Mouse (Mus musculus) lung, postnatal 0 days (tissue): ENCODE data around the gene Cep152. TPM values are rescaled to one million over a fixed set of nuclear protein-coding genes. Genes with fewer than 3 reads are reported as not detected.

Source experiments
- ATAC-seq: fragments of 200-750 bp; cut with Nextera tagmentation; 2 replicates; pipeline ENCODE4 v1.8.0; 2017; ENCODE audit warnings: moderate library complexity
- DNase-seq: peaks from one replicate; pipeline ENCODE4 v3.0.0-alpha.2; 2016; ENCODE audit warnings: low spot score
- H3K27ac ChIP-seq: fragments of 300-500 bp; sonication (generic); 2 replicates; pipeline ENCODE4 v1.5.1; 2014; ENCODE audit warnings: antibody characterized with exemption, mild to moderate bottlenecking, low read length, mixed read lengths
- H3K27me3 ChIP-seq: fragments of 300-500 bp; sonication (generic); replicated peaks from 2 replicates; pipeline ENCODE4 v1.6.1; 2014; ENCODE audit warnings: low read length, mixed read lengths; ENCODE audit not compliant: insufficient read depth
- H3K36me3 ChIP-seq: fragments of 300-500 bp; sonication (generic); 2 replicates; pipeline ENCODE4 v1.6.1; 2014; ENCODE audit warnings: low read length, mixed read lengths; ENCODE audit not compliant: insufficient read depth
- H3K4me1 ChIP-seq: fragments of 300-500 bp; sonication (generic); 2 replicates; pipeline ENCODE4 v1.6.1; 2014; ENCODE audit warnings: antibody characterized with exemption, low read depth, low read length, mixed read lengths; ENCODE audit not compliant: insufficient read depth
- H3K4me2 ChIP-seq: fragments of 300-500 bp; sonication (generic); replicated peaks from 2 replicates; pipeline ENCODE4 v1.6.1; 2014; ENCODE audit warnings: low read depth, mild to moderate bottlenecking, low read length, moderate library complexity, mixed read lengths
- H3K4me3 ChIP-seq: fragments of 300-500 bp; sonication (generic); 2 replicates; pipeline ENCODE4 v1.5.1; 2014; ENCODE audit warnings: low read depth, low read length
- H3K9ac ChIP-seq: fragments of 300-500 bp; sonication (generic); replicated peaks from 2 replicates; pipeline ENCODE4 v1.6.1; 2014; ENCODE audit warnings: low read depth, mild to moderate bottlenecking
- H3K9me3 ChIP-seq: fragments of 300-500 bp; sonication (generic); 2 replicates; pipeline ENCODE4 v1.6.1; 2016; ENCODE audit warnings: low read length, mixed read lengths
- CTCF ChIP-seq: IDR thresholded peaks from 2 replicates; pipeline ENCODE4 v1.5.1; 2016; ENCODE audit warnings: antibody characterized with exemption, mild to moderate bottlenecking
- EP300 ChIP-seq: IDR thresholded peaks from 2 replicates; pipeline ENCODE4 v1.6.1; 2016; ENCODE audit warnings: antibody characterized with exemption, mild to moderate bottlenecking, control low read depth
- WGBS: fragments of 180-500 bp; shearing (Covaris S2); extraction: QIAGEN DNeasy Blood & Tissue Kit; methylation state at CpG from one replicate; pipeline ENCODE4 v1.1.7; 2014; 5-methylcytosine and 5-hydroxymethylcytosine counted together
- polyA plus RNA-seq: library from polyadenylated mRNA; unstranded; fragments of >200 nt; fragmentation: Nextera tagmentation; extraction: Ambion mirVana; gene quantifications from 2 replicates; pipeline ENCODE4 v1.2.1, GENCODE M21; 2015

Gene Cep152
- polyA plus RNA-seq, 1 experiment from 2014 or later = 1.3 TPM

- no peak for TF ChIP-seq CTCF
- no peak for TF ChIP-seq EP300
- Histone ChIP-seq H3K9ac (no peak overlapping the region), H3K4me3 (no peak overlapping the region), H3K27me3 (no peaks in the 10 kb centered on the region), H3K9me3 (no peaks in the 10 kb centered on the region), H3K4me2 (no peak overlapping the region), H3K27ac (no peak overlapping the region), H3K36me3 (0 out of 2 replicates have a peak, but pooled peaks cover 5% of the 10 kb centered on the region), H3K4me1 (no peaks in the 10 kb centered on the region)
- DNase-seq = peak; percentile 38
- ATAC-seq = no peak
- 64% methylated on average over 19 of the region's 19 CpGs for WGBS
Measured at GRCm38 (mm10) chr2:125558634-125559589, 66.0 kb downstream of the Cep152 start.

- DNase-seq = no peak
Measured at GRCm38 (mm10) chr2:125555830-125556229, 69.1 kb downstream of the Cep152 start.

GRCm38 (mm10) chr2:125548806-125549578, 75.9 kb downstream of the Cep152 start:
- H3K9me3 ChIP-seq = no peaks in the 10 kb centered on the region
- ATAC-seq (no peak), DNase-seq (no peak)
- no peaks in the 10 kb centered on the region for H3K4me1 ChIP-seq
- H3K27me3 ChIP-seq = no peaks in the 10 kb centered on the region
- no peaks in the 10 kb centered on the region for H3K36me3 ChIP-seq
- TF ChIP-seq CTCF (no peak), EP300 (no peak)
- no peak overlapping the region for H3K27ac ChIP-seq
- H3K4me2 ChIP-seq = no peak overlapping the region
- WGBS = 52% methylated on average over 1 of the region's 1 CpGs
- no peak overlapping the region for H3K4me3 ChIP-seq
- no peak overlapping the region for H3K9ac ChIP-seq

More at GRCm38 (mm10) chr2:125555830-125556229, 69.1 kb downstream of the Cep152 start:
- Histone ChIP-seq H3K27ac (no peak overlapping the region), H3K36me3 (no peaks in the 10 kb centered on the region), H3K4me3 (no peak overlapping the region), H3K4me1 (no peaks in the 10 kb centered on the region), H3K4me2 (no peak overlapping the region), H3K9me3 (no peaks in the 10 kb centered on the region), H3K27me3 (no peaks in the 10 kb centered on the region), H3K9ac (no peak overlapping the region)
- no peak for ATAC-seq
- no peak for TF ChIP-seq EP300
- peak; percentile 56 for TF ChIP-seq CTCF
- 73% methylated on average over 6 of the region's 6 CpGs for WGBS

- no peaks in the 10 kb centered on the region for H3K4me1 ChIP-seq
- no peaks in the 10 kb centered on the region for H3K27me3 ChIP-seq
- no peak overlapping the region for H3K4me2 ChIP-seq
- TF ChIP-seq EP300 (no peak), CTCF (no peak)
- 79% methylated on average over 3 of the region's 3 CpGs for WGBS
- no peak overlapping the region for H3K9ac ChIP-seq
- H3K36me3 ChIP-seq = no peaks in the 10 kb centered on the region
- no peak for ATAC-seq
- no peaks in the 10 kb centered on the region for H3K9me3 ChIP-seq
- no peak overlapping the region for H3K4me3 ChIP-seq
- no peak overlapping the region for H3K27ac ChIP-seq
- no peak for DNase-seq
Measured at GRCm38 (mm10) chr2:125544986-125545385, 79.9 kb downstream of the Cep152 start.

GRCm38 (mm10) chr2:125543646-125544045, 81.3 kb downstream of the Cep152 start:
- ATAC-seq = no peak
- no peaks in the 10 kb centered on the region for H3K36me3 ChIP-seq
- no peak overlapping the region for H3K4me2 ChIP-seq
- H3K9ac ChIP-seq = no peak overlapping the region
- no peaks in the 10 kb centered on the region for H3K9me3 ChIP-seq
- no peaks in the 10 kb centered on the region for H3K27me3 ChIP-seq
- H3K4me3 ChIP-seq = no peak overlapping the region
- no peaks in the 10 kb centered on the region for H3K4me1 ChIP-seq
- WGBS = 36% methylated on average over 1 of the region's 1 CpGs
- TF ChIP-seq CTCF (no peak), EP300 (no peak)
- DNase-seq = peak; percentile 51
- H3K27ac ChIP-seq = no peak overlapping the region

GRCm38 (mm10) chr2:125541451-125541850, 83.5 kb downstream of the Cep152 start:
- Histone ChIP-seq H3K36me3 (no peaks in the 10 kb centered on the region), H3K9ac (no peak overlapping the region), H3K4me3 (no peak overlapping the region), H3K4me1 (no peaks in the 10 kb centered on the region), H3K27me3 (no peaks in the 10 kb centered on the region), H3K27ac (no peak overlapping the region), H3K9me3 (no peaks in the 10 kb centered on the region), H3K4me2 (no peak overlapping the region)
- WGBS = 44% methylated on average over 7 of the region's 7 CpGs
- DNase-seq (peak; percentile 60), ATAC-seq (peak; percentile 76)
- TF ChIP-seq EP300 = no peak
- TF ChIP-seq CTCF = no peak
